Mouse (Mus musculus): ENCODE results near the gene Ddx20. TPM values are rescaled to one million over a fixed set of nuclear protein-coding genes. Genes with fewer than 3 reads are reported as not detected.
A peak's percentile ranks its signal among the peaks of the same experiment; 100 is the strongest.

The Ddx20 gene
- 37.3 and 38.0 TPM in 2 replicates for total RNA-seq (2012; rRNA removed)
- 10 to 100 TPM; 31.6 to 66.8 TPM for polyA plus RNA-seq (2012; ENCODE audit: insufficient read depth in 1 of 2, insufficient read length in 2 of 2, low read depth in 1 of 2, low replicate concordance in 2 of 2, missing spikeins in 1 of 2)

DNA sequence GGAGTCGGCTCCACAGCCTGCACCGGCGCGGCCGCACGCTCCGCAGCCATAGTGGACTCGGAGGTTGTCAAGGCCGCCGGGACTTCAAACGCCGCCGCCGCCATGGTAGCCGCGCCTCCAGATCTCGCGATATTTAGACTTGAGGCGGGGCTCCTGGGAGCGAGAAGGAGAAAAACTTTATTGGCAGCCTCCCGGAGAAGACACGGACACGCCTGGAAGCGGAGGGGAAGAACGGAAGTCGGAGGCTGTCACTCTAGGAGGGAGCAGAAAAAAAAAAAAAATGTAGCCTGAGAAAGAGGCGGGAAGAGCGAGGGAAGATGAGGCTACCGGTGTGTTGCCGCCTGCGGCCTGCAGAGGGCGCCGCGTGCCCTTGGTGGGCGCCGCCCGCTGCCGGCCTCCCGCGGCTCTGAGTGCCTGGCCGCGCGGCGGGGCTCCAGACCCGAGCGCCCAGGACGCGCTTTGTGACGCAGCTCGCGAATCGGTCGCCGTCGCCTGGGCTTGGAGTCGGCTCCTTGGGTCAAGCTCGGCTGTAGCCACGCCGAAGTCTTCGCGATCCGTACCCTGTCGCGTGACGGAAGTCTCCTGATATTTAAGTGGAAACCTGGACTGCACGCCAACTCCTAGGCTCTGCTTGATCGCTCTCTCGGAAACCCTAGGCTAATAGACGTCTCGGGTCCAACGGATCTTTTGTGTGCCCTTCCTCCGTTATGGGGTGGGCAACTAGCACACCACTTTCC lies at the start of gene Ddx20:
Ddx20 (minus strand) TSS at position 251 of the 737 bp plus-strand sequence.
- peak; percentile 92 for TF ChIP-seq ELF1 (IDR thresholded peaks at IDR 0.05; ENCODE audit: low read depth, low read length)
- TF ChIP-seq CTCF (IDR thresholded peaks at IDR 0.05 in 2 of 3, conservative IDR thresholded peaks at IDR 0.05 in 1 of 3; ENCODE audit: control insufficient read depth in 1 of 3, insufficient read depth in 1 of 3, low read depth in 2 of 3, low read length in 3 of 3, poor library complexity in 1 of 3, severe bottlenecking in 1 of 3), result peak; percentile 71 to 96 (median 91); a peak in 5 of 6 replicates
- peak; percentile 99 for TF ChIP-seq CHD2 (IDR thresholded peaks at IDR 0.05; ENCODE audit: low read length)
- TF ChIP-seq POLR2AphosphoS2 (IDR thresholded peaks at IDR 0.05; ENCODE audit: low read length), result peak; percentile 56; the same call in 1 of the 2 replicates
- TF ChIP-seq ZC3H11A (IDR thresholded peaks at IDR 0.05; ENCODE audit: low read depth, low read length), result peak; percentile 92
- TF ChIP-seq SMC3 (IDR thresholded peaks at IDR 0.05; ENCODE audit: low read depth, low read length), result peak; percentile 98
- 0 out of 2 replicates have a peak, but pooled peaks have one; percentile 83 for TF ChIP-seq MAZ (IDR thresholded peaks at IDR 0.05; ENCODE audit: low read depth, low read length)
- TF ChIP-seq BHLHE40 (IDR thresholded peaks at IDR 0.05; ENCODE audit: borderline replicate concordance, low read depth, low read length), result no peak
- peak; percentile 76; the same call in 1 of the 2 replicates for TF ChIP-seq MAX (IDR thresholded peaks at IDR 0.05; ENCODE audit: low read length)
- no peak for TF ChIP-seq USF2 (IDR thresholded peaks at IDR 0.05; ENCODE audit: borderline replicate concordance in 1 of 2, insufficient read depth in 1 of 2, low read depth in 1 of 2, low read length in 2 of 2)
- peak; percentile 95 for TF ChIP-seq HCFC1 (IDR thresholded peaks at IDR 0.05; ENCODE audit: low read depth, low read length)
- no peak for TF ChIP-seq ZKSCAN1 (IDR thresholded peaks at IDR 0.05; ENCODE audit: low read depth, low read length)
- no peak for TF ChIP-seq USF1 (IDR thresholded peaks at IDR 0.05; ENCODE audit: low read depth, low read length)
- peak; percentile 81 for TF ChIP-seq MXI1 (IDR thresholded peaks at IDR 0.05; ENCODE audit: low read depth, low read length)
- TF ChIP-seq TCF12 (IDR thresholded peaks at IDR 0.05; ENCODE audit: low read depth, low read length), result peak; percentile 81
- peak; percentile 91 for TF ChIP-seq NELFE (IDR thresholded peaks at IDR 0.05; ENCODE audit: low read depth, low read length)
- peak; percentile 74 for TF ChIP-seq TBP (IDR thresholded peaks at IDR 0.05; ENCODE audit: low read depth, low read length)
- TF ChIP-seq RCOR1 (IDR thresholded peaks at IDR 0.05; ENCODE audit: low read depth, low read length), result no peak; the same call in 1 of the 2 replicates
- no peak for TF ChIP-seq GATA1 (IDR thresholded peaks at IDR 0.05; ENCODE audit: low read depth, low read length)
- TF ChIP-seq ETS1 (IDR thresholded peaks at IDR 0.05; ENCODE audit: low read depth, low read length), result peak; percentile 83
- TF ChIP-seq MYC (IDR thresholded peaks at IDR 0.05; ENCODE audit: low read depth, low read length), result peak; percentile 65
- peak; percentile 83 to 85 for TF ChIP-seq POLR2A (IDR thresholded peaks at IDR 0.05; ENCODE audit: control insufficient read depth in 1 of 2, insufficient read depth in 1 of 2, low read depth in 1 of 2, low read length in 2 of 2, poor library complexity in 1 of 2)
- peak; percentile 98 for TF ChIP-seq ZNF384 (IDR thresholded peaks at IDR 0.05; ENCODE audit: low read depth, low read length)
- TF ChIP-seq ZMIZ1 (IDR thresholded peaks at IDR 0.05; ENCODE audit: low read depth, low read length), result no peak
- TF ChIP-seq EP300 (IDR thresholded peaks at IDR 0.05; ENCODE audit: low read depth in 1 of 2, low read length in 2 of 2), result peak in 1 of 2 experiments; percentile 65; a peak in 2 of 4 replicates
- peak; percentile 93 for TF ChIP-seq SIN3A (IDR thresholded peaks at IDR 0.05; ENCODE audit: low read length)
- TF ChIP-seq GABPA (IDR thresholded peaks at IDR 0.05; ENCODE audit: low read depth, low read length), result no peak
- TF ChIP-seq MEF2A (IDR thresholded peaks at IDR 0.05; ENCODE audit: extremely low read depth, insufficient replicate concordance, low read depth, low read length, poor library complexity, severe bottlenecking), result no peak
- TF ChIP-seq E2F4 (IDR thresholded peaks at IDR 0.05; ENCODE audit: borderline replicate concordance, low read depth, low read length), result peak; percentile 84; the same call in 1 of the 2 replicates
- peak; percentile 89 for TF ChIP-seq RAD21 (IDR thresholded peaks at IDR 0.05; ENCODE audit: low read depth, low read length)
- Histone ChIP-seq H3K9me3 (replicated peaks; ENCODE audit: insufficient read depth, low read length) (no peaks in the 10 kb centered on the region), H3K36me3 (ENCODE audit: control insufficient read depth in 1 of 2, insufficient read depth in 2 of 2, low read length in 2 of 2) (peaks cover 1 to 13% of the 10 kb centered on the region in 2 experiments), H3K27me3 (ENCODE audit: control insufficient read depth in 1 of 2, insufficient read depth in 2 of 2, low read length in 2 of 2) (no peaks in the 10 kb centered on the region), H3K9ac (ENCODE audit: control insufficient read depth, low read depth, low read length, poor library complexity, severe bottlenecking) (peak within 1 kb of the TSS; percentile 94), H3K27ac (ENCODE audit: control insufficient read depth, low read depth, low read length) (peak within 1 kb of the TSS; percentile 78), H3K4me1 (ENCODE audit: control insufficient read depth in 1 of 2, insufficient read depth in 2 of 2, low read length in 2 of 2) (peaks cover 0 to 12% of the 10 kb centered on the region in 2 experiments; a peak in 2 of 4 replicates), H3K79me2 (ENCODE audit: control insufficient read depth, insufficient read depth, low read length, poor library complexity) (peaks cover 20% of the 10 kb centered on the region), H3K4me3 (ENCODE audit: control insufficient read depth in 1 of 2, insufficient read depth in 1 of 2, low read depth in 2 of 2, low read length in 2 of 2) (peak within 1 kb of the TSS; percentile 56 to 89)
- peak; percentile 99 for DNase-seq (ENCODE audit: low read depth, low spot score)

Measured in MEL (cell line).